In genomic region chr1:14589905-14590304, GRCm38 (mm10) we compare ENCODE assay signal across 14 mouse cellular contexts.
DNase-seq lines count a peak whose midpoint lies in the region; ATAC-seq lines count a peak whose summit lies in the region.
"Had no signal": no experiment of that assay in that cellular context is flagged by ENCODE, and none has a peak within 500 bp of the region (broad histone marks: within the 10 kb centered on the region; RNA-seq: fewer than 3 reads in every experiment).

No protein-coding gene starts in this region.

- intact Hi-C loops in gastrocnemius, postnatal 36 days (cut with DNase I) = no loop called here

- DNase-seq in lung, postnatal 10 days = peak; percentile 28
- no peak for DNase-seq in lung, adult 18-20 months
- DNase-seq in gastrocnemius, postnatal 10 days = peak; percentile 43
- DNase-seq in gastrocnemius, postnatal 36 days = peak; percentile 16 to 23
- peak; percentile 30 for DNase-seq in ovary, postnatal 14 days (ENCODE audit: low spot score)
- no peak for DNase-seq in c-Kit-positive CD71-positive TER-119-positive erythroid progenitor cells, embryonic 14.5 days (ENCODE audit: low spot score)
- DNase-seq: adrenal gland, postnatal 25 days; cerebellum, adult 9-11 months; embryo, embryonic 11 days; layer of hippocampus, adult 9-11 months; liver; lung, adult 2 months had no signal

- no peak for ATAC-seq in megakaryocyte progenitor cell, adult 5-6 weeks (replicated peaks; ENCODE audit: poor library complexity)
- ATAC-seq: forebrain, embryonic 14.5 days had no signal

Comparison
In these comparisons a context has a peak if more than half of its experiments do, and no peak if none do; other contexts are left out.
1. DNase-seq: peak in lung, postnatal 10 days (single experiment), gastrocnemius, postnatal 10 days (single experiment), gastrocnemius, postnatal 36 days (2 of 2) and ovary, postnatal 14 days (single experiment); none in lung, adult 18-20 months (0 of 2) and c-Kit-positive CD71-positive TER-119-positive erythroid progenitor cells, embryonic 14.5 days (single experiment).